Mouse (Mus musculus): ENCODE results near the gene Dgkh. TPM values are rescaled to one million over a fixed set of nuclear protein-coding genes. Genes with fewer than 3 reads are reported as not detected.
"Not testable (repeated sequence)": the region's sequence is repeated elsewhere in the genome, so short reads cannot be mapped to it uniquely, and the experiment has no call there.

Gene Dgkh
- polyA plus RNA-seq, 1 experiment from 2014 or later, result 1.8 TPM

DNA sequence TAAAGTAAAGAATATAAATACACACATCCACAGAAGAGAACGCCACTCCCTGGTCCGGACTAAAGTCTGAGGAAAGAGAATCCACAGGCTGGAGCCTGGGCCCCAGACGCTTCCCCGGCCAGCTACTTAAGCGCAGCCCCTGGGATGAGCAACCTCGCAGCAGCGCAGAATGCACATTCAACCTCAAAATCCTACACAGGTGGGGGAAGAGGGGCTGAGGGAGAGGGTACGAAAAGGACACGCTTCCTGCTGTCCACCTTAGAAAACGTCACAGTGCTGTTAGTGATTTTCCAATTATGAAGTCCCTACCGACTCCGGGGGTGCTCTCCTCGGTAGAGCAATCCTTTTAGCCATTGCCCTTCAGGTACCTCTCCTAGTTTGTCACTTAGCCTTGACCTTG lies 6.6 kb downstream of the Dgkh start:
- 11% methylated on average over 13 of the region's 13 CpGs for WGBS
- H3K36me3 ChIP-seq (ENCODE audit: control insufficient read depth, insufficient read depth, low read length), result no peaks in the 10 kb centered on the region
- peaks cover 15% of the 10 kb centered on the region for H3K27me3 ChIP-seq (ENCODE audit: control insufficient read depth, insufficient read depth, low read length)
- H3K27ac ChIP-seq (ENCODE audit: low read depth, low read length), result no peak overlapping the region
- H3K9ac ChIP-seq (ENCODE audit: low read length), result no peak overlapping the region; the same call in 1 of the 2 replicates
- peaks cover 5% of the 10 kb centered on the region; the same call in 1 of the 2 replicates for H3K4me1 ChIP-seq (ENCODE audit: control insufficient read depth, insufficient read depth, low read length)
- no peaks in the 10 kb centered on the region for H3K9me3 ChIP-seq (ENCODE audit: control insufficient read depth, low read length)
- H3K4me2 ChIP-seq, result peak overlapping the region; percentile 96
- H3K4me3 ChIP-seq (ENCODE audit: low read depth, low read length), result no peak overlapping the region
- no peak for ATAC-seq (ENCODE audit: low FRiP score)
- peak; percentile 87 for DNase-seq (ENCODE audit: low spot score, missing footprints)

DNA sequence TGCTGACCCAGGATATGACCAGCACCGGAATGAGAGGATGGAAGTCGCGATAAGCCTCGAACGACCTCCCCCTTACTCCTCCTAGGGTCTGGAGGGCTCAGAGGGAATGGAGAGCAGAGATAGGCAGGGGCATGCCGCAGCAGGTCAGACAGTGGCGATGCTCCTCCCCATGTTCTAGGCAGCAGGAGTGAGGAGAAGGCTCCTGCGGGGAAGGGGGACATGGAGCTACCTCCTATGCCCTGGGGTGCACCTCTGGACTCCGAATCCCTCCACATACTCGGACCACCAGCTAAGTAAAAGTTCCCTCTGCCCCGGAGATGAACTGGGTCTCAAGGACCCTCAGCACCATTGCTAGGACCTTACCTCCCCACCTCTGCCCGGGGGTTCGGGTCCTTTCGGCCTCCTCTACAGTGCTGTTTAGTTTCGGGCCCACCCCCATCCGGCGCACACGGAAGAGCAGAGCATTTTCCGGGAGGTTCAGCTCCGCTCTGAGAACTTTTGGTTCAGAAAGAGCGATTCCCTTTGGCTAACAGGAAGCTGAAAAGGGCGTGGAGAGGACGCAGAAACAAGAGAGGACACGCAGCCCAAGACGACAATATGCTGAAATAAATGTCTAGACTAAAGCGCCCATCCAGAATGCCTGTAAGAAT lies 7.1 kb downstream of the Dgkh start:
- Histone ChIP-seq H3K9me3 (ENCODE audit: control insufficient read depth, low read length) (no peaks in the 10 kb centered on the region), H3K4me3 (ENCODE audit: low read depth, low read length) (peak overlapping the region; percentile 57), H3K9ac (ENCODE audit: low read length) (peak overlapping the region; percentile 65), H3K4me1 (ENCODE audit: control insufficient read depth, insufficient read depth, low read length) (peaks cover 5% of the 10 kb centered on the region; the same call in 1 of the 2 replicates), H3K36me3 (ENCODE audit: control insufficient read depth, insufficient read depth, low read length) (no peaks in the 10 kb centered on the region), H3K27ac (ENCODE audit: low read depth, low read length) (no peak overlapping the region), H3K4me2 (peak overlapping the region; percentile 96), H3K27me3 (ENCODE audit: control insufficient read depth, insufficient read depth, low read length) (peaks cover 15% of the 10 kb centered on the region)
- WGBS, result 2% methylated on average over 26 of the region's 26 CpGs
- ATAC-seq (ENCODE audit: low FRiP score) (peak; percentile 2; the same call in 1 of the 2 replicates), DNase-seq (ENCODE audit: low spot score, missing footprints) (peak; percentile 94)

DNA sequence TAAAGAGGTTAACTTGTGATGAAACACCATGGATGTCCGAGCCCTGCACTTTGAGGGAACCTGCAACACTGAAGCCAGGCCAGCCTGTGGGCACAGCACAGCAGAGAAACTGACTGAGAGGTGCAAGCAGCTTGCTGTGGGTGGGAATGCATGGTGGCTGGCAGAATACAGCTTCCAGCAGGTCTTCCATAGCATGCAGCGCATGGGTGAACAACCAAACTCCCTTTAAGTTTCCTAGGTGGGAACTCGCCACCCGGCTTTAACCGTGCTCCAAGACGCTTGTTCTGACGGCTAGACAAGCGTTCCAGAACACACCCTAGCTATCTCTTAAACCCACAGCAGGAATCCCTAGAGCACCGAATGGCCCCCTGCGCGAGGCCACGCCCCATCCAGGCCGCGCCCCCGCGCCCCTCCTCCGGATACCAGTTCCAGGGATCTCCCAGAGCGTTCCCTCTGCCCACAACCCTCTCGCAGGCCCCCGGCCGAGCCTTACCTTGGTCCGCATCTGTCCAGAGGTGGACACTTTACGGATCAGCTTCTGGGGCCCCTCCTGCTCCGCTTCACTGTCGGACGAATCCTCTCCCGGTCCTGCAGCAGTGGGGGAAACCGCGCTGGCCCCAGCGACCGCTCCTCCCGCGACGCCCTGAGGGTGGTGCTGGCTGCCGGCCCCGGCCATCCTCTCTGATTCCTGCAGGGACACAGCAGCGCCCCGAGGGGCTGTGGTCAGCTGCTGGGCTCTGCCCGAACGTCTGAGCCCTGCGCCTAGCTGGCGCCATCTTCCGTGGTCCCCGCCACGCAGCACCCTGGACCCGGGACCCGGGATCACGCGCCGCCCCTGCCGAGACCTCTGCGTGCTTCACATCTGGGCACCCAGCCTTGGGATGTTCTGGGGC lies 7.9 kb downstream of the Dgkh start:
- Histone ChIP-seq H3K4me1 (ENCODE audit: control insufficient read depth, insufficient read depth, low read length) (peaks cover 5% of the 10 kb centered on the region; the same call in 1 of the 2 replicates), H3K4me3 (ENCODE audit: low read depth, low read length) (peak overlapping the region; percentile 57), H3K9ac (ENCODE audit: low read length) (peak overlapping the region; percentile 65), H3K27ac (ENCODE audit: low read depth, low read length) (no peak overlapping the region), H3K4me2 (peak overlapping the region; percentile 96), H3K27me3 (ENCODE audit: control insufficient read depth, insufficient read depth, low read length) (peaks cover 12% of the 10 kb centered on the region), H3K9me3 (ENCODE audit: control insufficient read depth, low read length) (no peaks in the 10 kb centered on the region), H3K36me3 (ENCODE audit: control insufficient read depth, insufficient read depth, low read length) (no peaks in the 10 kb centered on the region)
- DNase-seq (ENCODE audit: low spot score, missing footprints) (peak; percentile 97), ATAC-seq (ENCODE audit: low FRiP score) (peak; percentile 91)
- WGBS, result 1% methylated on average over 52 of the region's 52 CpGs

DNA sequence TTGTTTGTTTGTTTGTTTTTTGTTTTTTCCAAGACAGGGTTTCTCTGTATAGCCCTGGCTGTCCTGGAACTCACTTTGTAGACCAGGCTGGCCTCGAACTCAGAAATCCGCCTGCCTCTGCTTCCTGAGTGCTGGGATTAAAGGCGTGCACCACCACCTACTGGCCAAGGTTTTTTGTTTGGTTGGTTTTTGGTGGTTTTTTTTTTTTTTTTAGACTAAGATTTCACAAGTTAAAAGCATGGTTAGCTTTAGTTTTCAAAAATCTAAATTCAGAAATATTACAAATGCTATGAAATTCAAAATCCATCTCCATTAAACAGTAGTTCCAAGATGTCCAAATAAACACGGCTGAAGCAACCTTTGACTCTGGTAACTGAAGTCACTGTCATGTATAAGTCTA lies 8.9 kb downstream of the Dgkh start:
- not testable (repeated sequence) for DNase-seq (ENCODE audit: low spot score, missing footprints); H3K4me2 ChIP-seq; H3K27ac ChIP-seq (ENCODE audit: low read depth, low read length); ATAC-seq (ENCODE audit: low FRiP score); H3K4me3 ChIP-seq (ENCODE audit: low read depth, low read length); H3K4me1 ChIP-seq (ENCODE audit: control insufficient read depth, insufficient read depth, low read length); H3K36me3 ChIP-seq (ENCODE audit: control insufficient read depth, insufficient read depth, low read length); H3K9me3 ChIP-seq (ENCODE audit: control insufficient read depth, low read length); H3K9ac ChIP-seq (ENCODE audit: low read length)
- peaks cover 12% of the 10 kb centered on the region for H3K27me3 ChIP-seq (ENCODE audit: control insufficient read depth, insufficient read depth, low read length)
- WGBS, result 86% methylated on average over 4 of the region's 4 CpGs

DNA sequence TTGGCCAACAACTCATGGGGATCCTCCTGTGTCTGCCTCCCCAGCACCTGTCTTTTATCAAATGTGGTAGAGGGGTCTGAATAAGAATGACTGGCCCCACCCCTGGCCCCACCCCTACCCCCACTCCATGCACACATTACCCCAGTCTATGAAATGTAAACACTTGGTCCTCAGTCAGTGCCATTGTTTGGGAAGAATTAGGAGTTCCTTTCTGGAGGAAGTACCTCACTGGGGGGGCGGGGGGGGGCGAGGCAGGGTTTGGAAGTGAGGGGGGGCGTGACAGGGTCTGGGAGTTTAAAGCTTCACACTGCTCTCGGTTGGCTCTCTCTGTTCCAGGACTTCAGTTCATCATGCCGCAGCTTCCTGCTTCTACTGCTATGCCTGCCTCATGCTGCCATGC lies 10.5 kb downstream of the Dgkh start:
- Histone ChIP-seq H3K4me2 (no peak overlapping the region), H3K4me1 (ENCODE audit: control insufficient read depth, insufficient read depth, low read length) (peaks cover 5% of the 10 kb centered on the region; the same call in 1 of the 2 replicates), H3K9ac (ENCODE audit: low read length) (no peak overlapping the region), H3K36me3 (ENCODE audit: control insufficient read depth, insufficient read depth, low read length) (no peaks in the 10 kb centered on the region), H3K9me3 (ENCODE audit: control insufficient read depth, low read length) (no peaks in the 10 kb centered on the region), H3K27ac (ENCODE audit: low read depth, low read length) (no peak overlapping the region), H3K27me3 (ENCODE audit: control insufficient read depth, insufficient read depth, low read length) (peaks cover 12% of the 10 kb centered on the region), H3K4me3 (ENCODE audit: low read depth, low read length) (no peak overlapping the region)
- 56% methylated on average over 5 of the region's 5 CpGs for WGBS
- DNase-seq (ENCODE audit: low spot score, missing footprints), result no peak
- ATAC-seq (ENCODE audit: low FRiP score), result no peak

DNA sequence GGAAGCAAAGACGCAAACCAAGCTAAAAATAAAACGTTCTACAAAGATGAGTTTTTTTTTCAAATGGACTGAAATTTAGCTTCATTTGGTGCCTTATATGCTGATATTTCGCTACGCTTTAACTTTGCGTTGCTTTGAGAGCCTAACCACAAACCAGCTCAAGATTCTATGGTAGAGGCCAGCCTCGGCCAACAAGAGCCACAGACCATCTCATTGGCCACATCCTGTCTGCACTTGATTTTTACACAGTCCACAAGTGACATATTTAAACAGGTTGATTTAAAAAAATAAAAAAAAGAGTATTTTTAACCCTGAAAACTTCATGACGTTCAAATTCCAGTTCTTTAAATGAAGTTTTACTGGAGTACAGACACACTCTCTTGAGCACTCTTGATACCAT lies 16.5 kb downstream of the Dgkh start:
- no peak overlapping the region for H3K4me3 ChIP-seq (ENCODE audit: low read depth, low read length)
- ATAC-seq (ENCODE audit: low FRiP score), result no peak
- WGBS, result 91% methylated on average over 7 of the region's 7 CpGs
- no peak overlapping the region for H3K9ac ChIP-seq (ENCODE audit: low read length)
- H3K9me3 ChIP-seq (ENCODE audit: control insufficient read depth, low read length), result no peaks in the 10 kb centered on the region
- no peak for DNase-seq (ENCODE audit: low spot score, missing footprints)
- H3K27me3 ChIP-seq (ENCODE audit: control insufficient read depth, insufficient read depth, low read length), result no peaks in the 10 kb centered on the region
- no peak overlapping the region for H3K27ac ChIP-seq (ENCODE audit: low read depth, low read length)
- H3K4me2 ChIP-seq, result no peak overlapping the region
- no peaks in the 10 kb centered on the region for H3K36me3 ChIP-seq (ENCODE audit: control insufficient read depth, insufficient read depth, low read length)
- H3K4me1 ChIP-seq (ENCODE audit: control insufficient read depth, insufficient read depth, low read length), result no peaks in the 10 kb centered on the region

DNA sequence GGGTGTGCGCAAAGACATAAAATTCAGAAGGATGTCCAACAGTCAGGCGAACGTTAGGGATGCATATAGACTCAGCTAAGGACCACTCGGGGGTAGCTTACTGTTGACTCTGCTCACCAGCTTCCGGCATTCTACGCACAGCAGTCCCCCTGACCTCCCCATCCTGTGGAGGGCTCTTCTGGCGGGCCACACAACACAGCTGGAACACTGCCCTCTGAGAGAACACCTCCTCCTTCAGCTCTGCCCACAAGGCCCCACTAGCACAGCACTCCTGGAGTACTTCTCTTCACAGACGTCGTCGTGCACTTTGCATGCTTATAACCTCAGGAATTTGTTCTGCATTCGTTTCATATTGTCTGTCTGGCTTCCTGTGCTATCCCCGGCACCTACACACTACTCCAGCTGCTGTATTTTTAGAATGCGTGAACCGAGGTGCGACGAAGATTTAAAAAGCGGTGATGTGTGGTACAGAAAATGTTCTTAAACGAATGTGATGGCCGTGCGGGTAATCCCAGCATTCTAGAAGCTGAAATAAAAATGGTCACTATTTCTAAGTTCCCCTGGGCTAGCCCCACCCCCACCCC lies 19.9 kb downstream of the Dgkh start:
- no peaks in the 10 kb centered on the region for H3K36me3 ChIP-seq (ENCODE audit: control insufficient read depth, insufficient read depth, low read length)
- DNase-seq (ENCODE audit: low spot score, missing footprints) (no peak), ATAC-seq (ENCODE audit: low FRiP score) (no peak)
- no peak overlapping the region for H3K4me3 ChIP-seq (ENCODE audit: low read depth, low read length)
- H3K9me3 ChIP-seq (ENCODE audit: control insufficient read depth, low read length), result no peaks in the 10 kb centered on the region
- WGBS, result 59% methylated on average over 20 of the region's 20 CpGs
- H3K9ac ChIP-seq (ENCODE audit: low read length), result no peak overlapping the region
- H3K4me2 ChIP-seq, result no peak overlapping the region
- H3K27ac ChIP-seq (ENCODE audit: low read depth, low read length), result no peak overlapping the region
- no peaks in the 10 kb centered on the region for H3K27me3 ChIP-seq (ENCODE audit: control insufficient read depth, insufficient read depth, low read length)
- no peaks in the 10 kb centered on the region for H3K4me1 ChIP-seq (ENCODE audit: control insufficient read depth, insufficient read depth, low read length)

DNA sequence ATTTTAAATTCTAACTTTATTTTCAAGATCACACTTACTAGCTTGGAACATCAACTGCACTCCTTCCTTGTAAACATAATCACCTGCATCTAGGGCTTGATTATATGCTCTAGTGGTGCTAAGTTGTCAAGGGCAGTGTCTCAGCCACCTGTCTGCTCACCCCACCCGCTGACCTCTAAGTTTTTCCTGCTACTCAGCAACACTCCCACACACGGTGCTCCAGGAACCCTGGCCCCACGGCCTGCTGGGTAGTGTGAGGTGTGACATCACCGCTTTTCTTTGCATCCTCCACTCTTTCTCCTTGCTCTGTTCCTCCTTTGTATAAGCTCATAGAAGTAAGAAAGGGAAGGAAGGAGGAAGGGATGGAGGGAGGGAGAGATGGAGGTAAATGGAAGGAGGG lies 21.9 kb downstream of the Dgkh start:
- H3K36me3 ChIP-seq (ENCODE audit: control insufficient read depth, insufficient read depth, low read length), result no peaks in the 10 kb centered on the region
- H3K9me3 ChIP-seq (ENCODE audit: control insufficient read depth, low read length), result no peaks in the 10 kb centered on the region
- DNase-seq (ENCODE audit: low spot score, missing footprints) (no peak), ATAC-seq (ENCODE audit: low FRiP score) (no peak)
- H3K4me3 ChIP-seq (ENCODE audit: low read depth, low read length), result no peak overlapping the region
- H3K27ac ChIP-seq (ENCODE audit: low read depth, low read length), result no peak overlapping the region
- WGBS, result 82% methylated on average over 4 of the region's 4 CpGs
- H3K4me2 ChIP-seq, result no peak overlapping the region
- H3K4me1 ChIP-seq (ENCODE audit: control insufficient read depth, insufficient read depth, low read length), result no peaks in the 10 kb centered on the region
- H3K27me3 ChIP-seq (ENCODE audit: control insufficient read depth, insufficient read depth, low read length), result no peaks in the 10 kb centered on the region
- H3K9ac ChIP-seq (ENCODE audit: low read length), result no peak overlapping the region

DNA sequence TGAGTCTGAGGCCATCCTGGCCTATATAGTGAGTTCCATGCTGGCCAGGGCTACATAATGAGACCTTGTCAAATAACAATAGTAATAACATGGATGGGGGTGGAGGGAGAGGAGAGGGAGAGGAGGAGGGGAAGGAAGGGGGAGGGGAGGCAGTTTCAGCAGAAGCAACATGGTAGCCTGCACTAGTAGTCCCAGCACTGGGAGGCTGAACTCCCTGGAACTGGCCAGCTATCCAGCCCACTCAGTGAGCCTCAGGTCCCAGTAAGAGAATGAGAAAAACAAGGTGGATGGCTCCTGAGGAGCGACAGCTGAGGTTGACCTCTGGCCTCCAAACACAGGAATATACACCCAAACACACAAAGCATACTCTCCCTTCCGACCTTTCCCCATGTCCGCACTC lies 27.0 kb downstream of the Dgkh start:
- Histone ChIP-seq H3K27ac (ENCODE audit: low read depth, low read length) (no peak overlapping the region), H3K4me2 (no peak overlapping the region), H3K36me3 (ENCODE audit: control insufficient read depth, insufficient read depth, low read length) (no peaks in the 10 kb centered on the region), H3K9me3 (ENCODE audit: control insufficient read depth, low read length) (no peaks in the 10 kb centered on the region), H3K4me1 (ENCODE audit: control insufficient read depth, insufficient read depth, low read length) (no peaks in the 10 kb centered on the region), H3K4me3 (ENCODE audit: low read depth, low read length) (no peak overlapping the region), H3K27me3 (ENCODE audit: control insufficient read depth, insufficient read depth, low read length) (no peaks in the 10 kb centered on the region), H3K9ac (ENCODE audit: low read length) (no peak overlapping the region)
- DNase-seq (ENCODE audit: low spot score, missing footprints), result peak; percentile 68
- no peak for ATAC-seq (ENCODE audit: low FRiP score)
- 84% methylated on average over 3 of the region's 3 CpGs for WGBS
